Mouse (Mus musculus) MEL (cell line): ENCODE data around the gene Ndufb3. TPM values are rescaled to one million over a fixed set of nuclear protein-coding genes. Genes with fewer than 3 reads are reported as not detected.

ENCODE experiments used
- DNase-seq: peaks from one replicate; pipeline ENCODE4 v3.0.0; 2011; ENCODE audit warnings: low read depth, low spot score
- H3K27ac ChIP-seq: 2 replicates; pipeline ENCODE4 v1.5.1; 2012; ENCODE audit warnings: low read depth, mild to moderate bottlenecking, control low read depth, low read length, moderate library complexity; ENCODE audit not compliant: control insufficient read depth
- H3K27me3 ChIP-seq, 2 experiments: fragments of 150-350 bp in 1 of 2; sonication (generic) in 1 of 2; 2 replicates each; pipeline ENCODE4 v1.6.1; 2012; ENCODE audit warnings: low read length in 2 of 2, mild to moderate bottlenecking in 2 of 2, improper control_type of control experiment in 1 of 2, moderate library complexity in 1 of 2; ENCODE audit not compliant: insufficient read depth in 2 of 2, control insufficient read depth in 1 of 2
- H3K36me3 ChIP-seq, 2 experiments: 2 replicates each; pipeline ENCODE4 v1.6.1; 2012 to 2014; ENCODE audit warnings: low read length in 2 of 2, improper control_type of control experiment in 1 of 2, inconsistent platforms in 1 of 2, mild to moderate bottlenecking in 1 of 2; ENCODE audit not compliant: insufficient read depth in 2 of 2, control insufficient read depth in 1 of 2
- H3K4me1 ChIP-seq, 2 experiments: fragments of 150-350 bp in 1 of 2; sonication (generic) in 1 of 2; 2 replicates each; pipeline ENCODE4 v1.6.1; 2012; ENCODE audit warnings: low read length in 2 of 2, improper control_type of control experiment in 1 of 2, mild to moderate bottlenecking in 1 of 2; ENCODE audit not compliant: insufficient read depth in 2 of 2, control insufficient read depth in 1 of 2
- H3K4me3 ChIP-seq, 2 experiments: fragments of 150-350 bp in 1 of 2; sonication (generic) in 1 of 2; 2 replicates each; pipeline ENCODE4 v1.5.1; 2012; ENCODE audit warnings: low read depth in 2 of 2, low read length in 2 of 2, mild to moderate bottlenecking in 2 of 2, moderate library complexity in 2 of 2, control low read depth in 1 of 2, improper control_type of control experiment in 1 of 2; ENCODE audit not compliant: control insufficient read depth in 1 of 2, insufficient read depth in 1 of 2
- H3K79me2 ChIP-seq: 2 replicates; pipeline ENCODE4 v1.6.1; 2012; ENCODE audit warnings: mild to moderate bottlenecking, low read length, moderate library complexity; ENCODE audit not compliant: control insufficient read depth, poor library complexity, insufficient read depth
- H3K9ac ChIP-seq: 2 replicates; pipeline ENCODE4 v1.6.1; 2012; ENCODE audit warnings: low read depth, mild to moderate bottlenecking, control low read depth, low read length, moderate library complexity; ENCODE audit not compliant: control insufficient read depth, poor library complexity, severe bottlenecking
- H3K9me3 ChIP-seq: fragments of 150-350 bp; sonication (generic); replicated peaks from 2 replicates; pipeline ENCODE4 v1.6.1; 2012; ENCODE audit warnings: mild to moderate bottlenecking, low read length, improper control_type of control experiment, moderate library complexity; ENCODE audit not compliant: insufficient read depth
- CTCF ChIP-seq, 3 experiments: IDR thresholded peaks in 2 of 3; conservative IDR thresholded peaks in 1 of 3; 2 replicates each; pipeline ENCODE4 v1.5.1; 2011 to 2012; ENCODE audit warnings: low read length in 3 of 3, low read depth in 2 of 3, mild to moderate bottlenecking in 2 of 3, improper control_type of control experiment in 1 of 3, inconsistent platforms in 1 of 3, mixed read lengths in 1 of 3, moderate library complexity in 1 of 3; ENCODE audit not compliant: control insufficient read depth in 1 of 3, insufficient read depth in 1 of 3, poor library complexity in 1 of 3, severe bottlenecking in 1 of 3
- ELF1 ChIP-seq: IDR thresholded peaks from 2 replicates; pipeline ENCODE4 v1.6.1; 2014; ENCODE audit warnings: low read depth, mild to moderate bottlenecking, inconsistent platforms, low read length, improper control_type of control experiment, moderate library complexity
- ETS1 ChIP-seq: IDR thresholded peaks from 2 replicates; pipeline ENCODE4 v1.6.1; 2012; ENCODE audit warnings: low read depth, mild to moderate bottlenecking, inconsistent platforms, low read length, improper control_type of control experiment, moderate library complexity
- GATA1 ChIP-seq: IDR thresholded peaks from 2 replicates; pipeline ENCODE4 v1.6.1; 2011; ENCODE audit warnings: low read depth, low read length, improper control_type of control experiment
- JUND ChIP-seq: IDR thresholded peaks from 2 replicates; pipeline ENCODE4 v1.6.1; 2011; ENCODE audit warnings: low read depth, mild to moderate bottlenecking, improper control_type of control experiment, low read length
- KAT2A ChIP-seq: conservative IDR thresholded peaks from 2 replicates; pipeline ENCODE4 v1.6.1; 2012; ENCODE audit warnings: low read depth, low read length, improper control_type of control experiment, inconsistent platforms
- MAFK ChIP-seq: IDR thresholded peaks from 2 replicates; pipeline ENCODE4 v1.6.1; 2011; ENCODE audit warnings: low read depth, mild to moderate bottlenecking, low read length, improper control_type of control experiment, borderline replicate concordance
- MAX ChIP-seq: IDR thresholded peaks from 2 replicates; pipeline ENCODE4 v1.6.1; 2011; ENCODE audit warnings: low read length, improper control_type of control experiment
- MAZ ChIP-seq: IDR thresholded peaks from 2 replicates; pipeline ENCODE4 v1.6.1; 2012; ENCODE audit warnings: low read depth, mild to moderate bottlenecking, inconsistent platforms, low read length, improper control_type of control experiment
- MEF2A ChIP-seq: IDR thresholded peaks from 2 replicates; pipeline ENCODE4 v1.6.1; 2014; ENCODE audit warnings: low read depth, mild to moderate bottlenecking, inconsistent platforms, low read length, improper control_type of control experiment; ENCODE audit not compliant: poor library complexity, insufficient replicate concordance, severe bottlenecking; ENCODE audit errors: extremely low read depth
- MXI1 ChIP-seq: IDR thresholded peaks from 2 replicates; pipeline ENCODE4 v1.6.1; 2011; ENCODE audit warnings: mild to moderate bottlenecking, low read depth, low read length, improper control_type of control experiment
- MYB ChIP-seq: IDR thresholded peaks from 2 replicates; pipeline ENCODE4 v1.6.1; 2011; ENCODE audit warnings: mild to moderate bottlenecking, low read depth, low read length, improper control_type of control experiment
- POLR2AphosphoS2 ChIP-seq: IDR thresholded peaks from 2 replicates; pipeline ENCODE4 v1.6.1; 2011; ENCODE audit warnings: low read length, improper control_type of control experiment
- RCOR1 ChIP-seq: IDR thresholded peaks from 2 replicates; pipeline ENCODE4 v1.6.1; 2012; ENCODE audit warnings: low read depth, mild to moderate bottlenecking, inconsistent platforms, low read length, improper control_type of control experiment
- SIN3A ChIP-seq: IDR thresholded peaks from 2 replicates; pipeline ENCODE4 v1.6.1; 2012; ENCODE audit warnings: low read length, improper control_type of control experiment, inconsistent platforms
- TCF12 ChIP-seq: IDR thresholded peaks from 2 replicates; pipeline ENCODE4 v1.6.1; 2014; ENCODE audit warnings: low read depth, mild to moderate bottlenecking, inconsistent platforms, low read length, improper control_type of control experiment, moderate library complexity
- UBTF ChIP-seq: IDR thresholded peaks from 2 replicates; pipeline ENCODE4 v1.6.1; 2012; ENCODE audit warnings: low read depth, mild to moderate bottlenecking, inconsistent platforms, low read length, improper control_type of control experiment, moderate library complexity, borderline replicate concordance; ENCODE audit not compliant: insufficient read depth
- USF1 ChIP-seq: IDR thresholded peaks from 2 replicates; pipeline ENCODE4 v1.6.1; 2014; ENCODE audit warnings: low read depth, mild to moderate bottlenecking, inconsistent platforms, low read length, improper control_type of control experiment, moderate library complexity
- USF2 ChIP-seq, 2 experiments: IDR thresholded peaks; 2 replicates each; pipeline ENCODE4 v1.6.1; 2011 to 2012; ENCODE audit warnings: improper control_type of control experiment in 2 of 2, low read length in 2 of 2, borderline replicate concordance in 1 of 2, inconsistent platforms in 1 of 2, low read depth in 1 of 2, mild to moderate bottlenecking in 1 of 2; ENCODE audit not compliant: insufficient read depth in 1 of 2
- ZNF384 ChIP-seq: IDR thresholded peaks from 2 replicates; pipeline ENCODE4 v1.6.1; 2012; ENCODE audit warnings: low read depth, mild to moderate bottlenecking, inconsistent platforms, low read length, improper control_type of control experiment
- polyA plus RNA-seq, 2 experiments: library from polyadenylated mRNA; stranded (reverse) in 1 of 2; unstranded in 1 of 2; fragments of >175 nt in 1 of 2; fragments of >200 nt in 1 of 2; gene quantifications; 2 replicates each; pipeline versions ENCODE4 v1.2.1 to v1.2.4; 2012; ENCODE audit warnings: low replicate concordance in 2 of 2, low read depth in 1 of 2; ENCODE audit not compliant: insufficient read length in 2 of 2, insufficient read depth in 1 of 2, missing spikeins in 1 of 2
- total RNA-seq: library from RNA; depleted of rRNA; stranded (reverse); fragments of 300-350 nt; gene quantifications from 2 replicates; pipeline ENCODE4 v1.2.3, GENCODE M21; 2012

Ndufb3 gene
- total and polyA plus RNA-seq, 3 experiments, result 98.3 to 172 TPM; not detected in 1

DNA sequence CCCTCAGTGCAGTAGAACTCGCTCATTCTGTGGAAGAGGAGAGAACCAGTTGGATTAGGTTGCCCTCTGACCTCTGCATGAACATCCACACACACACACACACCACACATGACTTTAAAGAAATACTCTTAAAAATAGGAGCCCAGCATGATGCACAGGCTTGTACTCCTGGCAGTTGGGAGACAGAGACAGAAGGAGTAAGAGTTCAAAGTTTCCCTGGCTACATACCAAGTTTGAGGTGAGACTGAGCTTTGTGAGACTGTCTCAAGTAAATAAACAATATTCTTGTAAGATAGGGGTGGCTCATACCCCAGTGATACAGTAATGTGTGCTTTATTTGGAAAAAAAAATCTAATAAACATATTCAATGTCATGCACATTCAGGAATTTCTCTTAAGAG is 1.3 kb downstream of the Ndufb3 start:
- H3K9me3 ChIP-seq, result no peaks in the 10 kb centered on the region
- no peak overlapping the region; the same call in 1 of the 2 replicates for H3K9ac ChIP-seq
- H3K4me1 ChIP-seq, result peaks cover 4 to 8% of the 10 kb centered on the region in 2 experiments
- peaks cover 24% of the 10 kb centered on the region for H3K79me2 ChIP-seq
- H3K27ac ChIP-seq, result no peak overlapping the region
- no peak overlapping the region for H3K4me3 ChIP-seq
- H3K36me3 ChIP-seq, result peaks cover 0 to 15% of the 10 kb centered on the region in 2 experiments; a peak in 2 of 4 replicates
- no peak for DNase-seq
- no peaks in the 10 kb centered on the region for H3K27me3 ChIP-seq
- no peak for TF ChIP-seq USF1
- no peak for TF ChIP-seq MAZ
- TF ChIP-seq JUND, result no peak
- TF ChIP-seq ELF1, result no peak
- TF ChIP-seq GATA1, result no peak
- no peak for TF ChIP-seq UBTF
- no peak for TF ChIP-seq MAX
- TF ChIP-seq USF2 (IDR thresholded peaks at IDR 0.05; ENCODE audit: borderline replicate concordance in 1 of 2, insufficient read depth in 1 of 2, low read depth in 1 of 2, low read length in 2 of 2), result no peak
- no peak for TF ChIP-seq CTCF (IDR thresholded peaks at IDR 0.05 in 2 of 3, conservative IDR thresholded peaks at IDR 0.05 in 1 of 3; ENCODE audit: control insufficient read depth in 1 of 3, insufficient read depth in 1 of 3, low read depth in 2 of 3, low read length in 3 of 3, poor library complexity in 1 of 3, severe bottlenecking in 1 of 3)
- TF ChIP-seq MYB, result no peak
- TF ChIP-seq TCF12, result no peak
- TF ChIP-seq RCOR1, result no peak
- TF ChIP-seq KAT2A, result no peak
- no peak for TF ChIP-seq SIN3A
- no peak for TF ChIP-seq ETS1
- TF ChIP-seq ZNF384, result no peak
- no peak for TF ChIP-seq MAFK
- no peak for TF ChIP-seq MXI1

GRCm38 (mm10) chr1:58602681-58603080 is 16.5 kb downstream of the Ndufb3 start:
- Histone ChIP-seq H3K4me1 (no peaks in the 10 kb centered on the region), H3K79me2 (no peaks in the 10 kb centered on the region)
- TF ChIP-seq MEF2A (no peak), POLR2AphosphoS2 (no peak)
- TF ChIP-seq, all 39 proteins: peak for 0
- Histone ChIP-seq H3K9me3 (no peaks in the 10 kb centered on the region), H3K36me3 (no peaks in the 10 kb centered on the region), H3K9ac (no peak overlapping the region), H3K27ac (no peak overlapping the region), H3K4me3 (no peak overlapping the region), H3K27me3 (0 out of 4 replicates have a peak, but pooled peaks cover 0 to 2% of the 10 kb centered on the region in 2 experiments)
- DNase-seq, result no peak
